Mouse (Mus musculus): ENCODE measurements around the gene Smdt1. TPM values are rescaled to one million over a fixed set of nuclear protein-coding genes. Genes with fewer than 3 reads are reported as not detected.
A peak's percentile ranks its signal among the peaks of the same experiment; 100 is the strongest.

Smdt1 gene
- polyA plus RNA-seq, 1 experiment: 394 TPM

DNA sequence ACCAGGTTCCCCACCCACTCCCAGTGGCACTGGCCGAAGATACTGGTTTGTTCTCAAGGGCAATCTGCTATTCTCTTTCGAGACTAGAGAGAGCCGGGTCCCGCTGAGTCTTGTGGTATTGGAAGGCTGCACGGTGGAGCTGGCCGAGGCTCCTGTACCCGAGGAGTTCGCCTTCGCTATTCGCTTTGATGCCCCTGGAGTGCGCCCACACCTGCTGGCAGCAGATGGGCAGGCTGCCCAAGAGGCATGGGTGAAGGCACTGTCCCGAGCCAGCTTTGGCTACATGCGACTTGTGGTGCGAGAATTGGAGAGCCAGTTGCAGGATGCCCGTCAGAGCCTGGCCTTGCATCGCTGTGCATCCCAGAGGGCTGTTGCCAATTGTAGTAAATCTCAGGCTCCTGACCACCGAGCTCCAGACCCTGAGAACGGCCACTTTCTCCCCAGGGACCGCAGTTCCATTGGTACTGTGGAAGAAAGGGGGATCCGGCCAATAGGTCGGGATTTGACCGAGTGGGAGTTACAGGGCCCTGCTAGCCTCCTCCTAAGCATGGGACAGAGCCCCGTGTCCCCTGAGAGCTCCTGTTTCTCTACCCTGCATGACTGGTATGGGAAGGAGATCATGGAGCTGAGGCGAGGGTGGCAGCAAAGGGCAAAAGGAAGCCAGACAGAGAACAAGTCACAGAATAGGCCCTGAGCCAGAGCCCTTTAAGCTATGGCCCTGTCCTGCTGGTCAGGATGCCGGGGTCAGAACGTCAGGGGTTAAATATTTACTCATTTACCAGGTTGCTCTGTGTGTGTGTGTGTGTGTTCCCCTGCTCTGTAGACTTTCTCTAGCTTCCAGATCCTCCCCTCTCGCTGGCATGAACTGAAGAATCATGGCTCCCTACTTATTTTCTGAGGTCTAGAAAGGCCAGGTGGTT is 4.9 kb downstream of the Smdt1 start:
- TF ChIP-seq POLR2A (IDR thresholded peaks at IDR 0.05; ENCODE audit: low read depth, low read length) (no peak), CTCF (IDR thresholded peaks at IDR 0.05; ENCODE audit: extremely low read depth, insufficient read length, insufficient replicate concordance, low read depth, low read length) (no peak)
- Histone ChIP-seq H3K4me1 (ENCODE audit: control insufficient read depth, insufficient read depth, insufficient read length, low read length) (peaks cover 26% of the 10 kb centered on the region), H3K27ac (ENCODE audit: insufficient read depth, low read depth, low read length) (no peak overlapping the region), H3K36me3 (ENCODE audit: control insufficient read depth, insufficient read depth, low read length) (peaks cover 9% of the 10 kb centered on the region), H3K4me3 (ENCODE audit: low read depth, low read length) (no peak overlapping the region), H3K27me3 (ENCODE audit: control insufficient read depth, insufficient read depth, low read length) (0 out of 2 replicates have a peak, but pooled peaks cover 3% of the 10 kb centered on the region)
- 83% methylated on average over 27 of the region's 27 CpGs for WGBS

DNA sequence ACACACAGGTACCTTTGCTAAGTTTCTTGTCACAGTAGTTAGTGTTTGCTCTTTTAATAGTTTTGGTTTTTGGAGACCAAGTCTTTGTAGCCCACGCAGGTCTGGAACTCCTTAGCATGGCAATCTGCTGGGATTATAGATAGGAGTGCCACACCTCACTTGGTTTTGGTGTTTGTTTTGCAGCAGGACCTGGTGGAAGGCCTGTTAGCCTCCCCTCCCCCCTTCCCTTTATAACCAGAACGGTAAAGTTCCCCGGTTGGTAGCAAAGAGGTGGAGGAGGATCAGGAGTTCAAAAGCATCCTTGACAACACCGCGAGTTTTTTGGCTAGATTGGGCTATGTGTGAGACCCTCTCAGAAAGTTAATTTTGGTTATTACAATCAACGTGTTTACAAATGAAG is 6.2 kb downstream of the Smdt1 start:
- Histone ChIP-seq H3K4me3 (ENCODE audit: low read depth, low read length) (no peak overlapping the region), H3K27ac (ENCODE audit: insufficient read depth, low read depth, low read length) (no peak overlapping the region), H3K36me3 (ENCODE audit: control insufficient read depth, insufficient read depth, low read length) (peaks cover 21% of the 10 kb centered on the region), H3K27me3 (ENCODE audit: control insufficient read depth, insufficient read depth, low read length) (0 out of 2 replicates have a peak, but pooled peaks cover 3% of the 10 kb centered on the region), H3K4me1 (ENCODE audit: control insufficient read depth, insufficient read depth, insufficient read length, low read length) (peaks cover 34% of the 10 kb centered on the region)
- 82% methylated on average over 6 of the region's 6 CpGs for WGBS
- TF ChIP-seq CTCF (IDR thresholded peaks at IDR 0.05; ENCODE audit: extremely low read depth, insufficient read length, insufficient replicate concordance, low read depth, low read length): no peak
- no peak for TF ChIP-seq POLR2A (IDR thresholded peaks at IDR 0.05; ENCODE audit: low read depth, low read length)

DNA sequence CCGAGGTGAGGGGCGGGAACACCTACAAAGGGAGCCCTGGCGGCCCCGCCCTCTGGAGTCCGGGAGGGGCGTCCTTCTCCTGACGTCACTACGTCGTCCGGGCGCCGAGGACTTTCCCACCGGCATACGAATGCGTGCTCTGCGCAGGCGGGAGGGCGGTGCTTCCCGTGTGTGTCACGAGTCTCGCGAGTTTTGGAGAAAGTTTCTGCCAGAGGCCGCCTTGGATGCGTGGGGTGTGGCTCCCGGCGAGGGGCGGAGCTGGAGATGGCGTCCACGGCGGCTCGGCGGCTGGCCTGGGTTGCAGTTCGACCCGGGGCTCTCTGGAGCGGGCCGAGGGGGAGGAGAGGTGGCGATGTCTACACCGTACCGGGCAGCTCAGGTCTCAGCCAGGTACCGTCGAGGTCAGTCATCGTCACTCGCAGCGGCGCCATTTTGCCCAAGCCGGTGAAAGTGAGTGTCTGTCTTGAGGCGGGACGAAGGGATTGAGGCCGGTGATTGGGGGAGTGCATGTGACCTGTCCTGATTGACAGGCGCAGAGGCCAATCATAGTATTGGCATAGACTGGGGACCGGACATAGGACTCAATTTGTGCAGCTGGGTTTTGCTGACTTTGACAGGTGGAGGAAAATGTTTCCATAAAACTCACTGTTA is 7.2 kb downstream of the Smdt1 start:
- TF ChIP-seq POLR2A (IDR thresholded peaks at IDR 0.05; ENCODE audit: low read depth, low read length): peak; percentile 65
- TF ChIP-seq CTCF (IDR thresholded peaks at IDR 0.05; ENCODE audit: extremely low read depth, insufficient read length, insufficient replicate concordance, low read depth, low read length): no peak
- peak overlapping the region; percentile 70 for H3K4me3 ChIP-seq (ENCODE audit: low read depth, low read length)
- WGBS: under 1% methylated on average over 51 of the region's 51 CpGs
- H3K4me1 ChIP-seq (ENCODE audit: control insufficient read depth, insufficient read depth, insufficient read length, low read length): peaks cover 32% of the 10 kb centered on the region
- H3K27ac ChIP-seq (ENCODE audit: insufficient read depth, low read depth, low read length): peak overlapping the region; percentile 87
- H3K36me3 ChIP-seq (ENCODE audit: control insufficient read depth, insufficient read depth, low read length): peaks cover 29% of the 10 kb centered on the region
- 0 out of 2 replicates have a peak, but pooled peaks cover 1% of the 10 kb centered on the region for H3K27me3 ChIP-seq (ENCODE audit: control insufficient read depth, insufficient read depth, low read length)

DNA sequence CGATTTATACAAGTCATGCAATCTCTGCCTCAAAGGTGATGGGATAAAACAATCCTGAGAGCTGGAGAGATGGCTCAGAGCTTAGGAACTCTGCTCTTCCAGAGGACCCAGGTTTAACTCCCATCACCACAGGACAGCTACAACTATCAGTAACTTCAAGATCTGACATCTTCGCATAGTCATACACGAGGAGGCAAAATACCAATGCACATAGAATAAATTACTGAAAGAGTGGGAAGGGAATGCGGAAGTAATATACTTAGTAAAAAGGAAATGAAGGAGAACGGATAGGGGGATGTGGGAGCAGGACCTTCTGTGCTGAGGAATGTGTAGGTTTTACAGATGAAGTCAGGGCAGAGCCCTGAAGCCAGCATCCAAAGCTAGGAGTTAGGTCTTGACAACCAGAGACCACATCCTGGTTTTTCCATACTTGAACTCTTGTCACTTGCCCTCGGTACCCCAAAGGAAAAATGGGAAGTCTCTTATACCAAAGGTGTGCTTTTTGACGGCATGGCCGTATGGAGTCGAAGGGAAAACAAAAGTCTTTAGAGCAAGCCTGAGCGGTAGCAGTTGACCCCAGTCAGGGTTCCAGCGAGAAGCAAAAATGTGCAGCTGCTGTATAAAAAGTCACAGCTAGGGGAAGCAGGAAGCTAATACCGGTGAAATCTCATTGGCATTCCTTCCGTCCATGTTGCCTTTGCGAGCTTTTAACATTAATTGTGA is 8.0 kb downstream of the Smdt1 start:
- Histone ChIP-seq H3K27me3 (ENCODE audit: control insufficient read depth, insufficient read depth, low read length) (no peaks in the 10 kb centered on the region), H3K4me1 (ENCODE audit: control insufficient read depth, insufficient read depth, insufficient read length, low read length) (peaks cover 30% of the 10 kb centered on the region), H3K27ac (ENCODE audit: insufficient read depth, low read depth, low read length) (peak overlapping the region; percentile 87), H3K4me3 (ENCODE audit: low read depth, low read length) (peak overlapping the region; percentile 70), H3K36me3 (ENCODE audit: control insufficient read depth, insufficient read depth, low read length) (peaks cover 32% of the 10 kb centered on the region)
- WGBS: 9% methylated on average over 14 of the region's 14 CpGs
- TF ChIP-seq POLR2A (IDR thresholded peaks at IDR 0.05; ENCODE audit: low read depth, low read length) (no peak), CTCF (IDR thresholded peaks at IDR 0.05; ENCODE audit: extremely low read depth, insufficient read length, insufficient replicate concordance, low read depth, low read length) (peak; percentile 15; the same call in 1 of the 2 replicates)

DNA sequence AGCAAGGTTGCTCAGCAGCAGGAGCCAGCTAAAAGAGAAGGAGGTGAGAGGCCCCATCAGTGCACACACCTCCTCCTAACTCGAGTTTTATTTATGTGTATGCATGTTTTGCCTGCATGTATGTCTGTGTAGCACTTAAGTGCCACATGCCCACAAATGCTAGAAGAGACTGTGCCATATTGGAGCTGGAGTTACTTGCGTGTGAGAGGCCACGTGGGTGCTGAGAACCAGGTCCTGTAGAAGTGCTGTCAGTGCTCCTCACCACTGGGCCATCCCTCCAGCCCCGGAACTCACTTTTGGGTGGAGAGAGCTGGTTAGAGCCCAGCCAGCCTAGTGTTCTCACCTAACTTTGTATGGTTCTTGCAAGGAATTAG is 8.5 kb downstream of the Smdt1 start:
- Histone ChIP-seq H3K4me3 (ENCODE audit: low read depth, low read length) (peak overlapping the region; percentile 51), H3K36me3 (ENCODE audit: control insufficient read depth, insufficient read depth, low read length) (peaks cover 32% of the 10 kb centered on the region), H3K4me1 (ENCODE audit: control insufficient read depth, insufficient read depth, insufficient read length, low read length) (peaks cover 30% of the 10 kb centered on the region), H3K27ac (ENCODE audit: insufficient read depth, low read depth, low read length) (peak overlapping the region; percentile 87), H3K27me3 (ENCODE audit: control insufficient read depth, insufficient read depth, low read length) (no peaks in the 10 kb centered on the region)
- 45% methylated on average over 4 of the region's 4 CpGs for WGBS
- TF ChIP-seq POLR2A (IDR thresholded peaks at IDR 0.05; ENCODE audit: low read depth, low read length): no peak
- no peak for TF ChIP-seq CTCF (IDR thresholded peaks at IDR 0.05; ENCODE audit: extremely low read depth, insufficient read length, insufficient replicate concordance, low read depth, low read length)

DNA sequence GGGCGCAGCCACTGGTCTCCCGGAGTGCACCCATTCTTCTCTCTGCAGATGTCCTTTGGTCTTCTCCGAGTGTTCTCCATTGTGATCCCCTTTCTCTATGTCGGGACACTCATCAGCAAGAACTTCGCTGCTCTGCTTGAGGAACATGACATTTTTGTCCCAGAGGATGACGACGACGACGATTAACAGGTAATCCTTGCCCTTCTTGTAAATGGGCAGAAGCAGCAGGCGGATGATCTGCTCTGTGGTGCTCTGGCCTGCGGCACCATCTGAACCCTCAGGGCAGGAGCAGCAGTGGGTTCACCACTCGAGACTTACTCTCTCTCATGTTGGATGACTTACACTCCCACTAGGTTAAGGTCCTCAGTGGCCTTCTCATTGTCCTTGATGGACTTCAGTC is 9.1 kb downstream of the Smdt1 start:
- peaks cover 32% of the 10 kb centered on the region for H3K36me3 ChIP-seq (ENCODE audit: control insufficient read depth, insufficient read depth, low read length)
- H3K4me1 ChIP-seq (ENCODE audit: control insufficient read depth, insufficient read depth, insufficient read length, low read length): peaks cover 30% of the 10 kb centered on the region
- no peaks in the 10 kb centered on the region for H3K27me3 ChIP-seq (ENCODE audit: control insufficient read depth, insufficient read depth, low read length)
- WGBS: 91% methylated on average over 12 of the region's 12 CpGs
- TF ChIP-seq CTCF (IDR thresholded peaks at IDR 0.05; ENCODE audit: extremely low read depth, insufficient read length, insufficient replicate concordance, low read depth, low read length) (no peak), POLR2A (IDR thresholded peaks at IDR 0.05; ENCODE audit: low read depth, low read length) (no peak)
- H3K27ac ChIP-seq (ENCODE audit: insufficient read depth, low read depth, low read length): peak overlapping the region; percentile 78; the same call in 1 of the 2 replicates
- no peak overlapping the region for H3K4me3 ChIP-seq (ENCODE audit: low read depth, low read length)
